Mouse (Mus musculus) embryonic facial prominence, embryonic 15.5 days (tissue): ENCODE measurements around the gene Cmpk2. TPM values are rescaled to one million over a fixed set of nuclear protein-coding genes. Genes with fewer than 3 reads are reported as not detected.
"Not testable (repeated sequence)": the region's sequence is repeated elsewhere in the genome, so short reads cannot be mapped to it uniquely, and the experiment has no call there.

ENCODE experiments used
- ATAC-seq: fragments of 200-750 bp; cut with Nextera tagmentation; 2 replicates; pipeline ENCODE4 v1.8.0; 2017; ENCODE audit warnings: low read depth, moderate TSS enrichment; ENCODE audit not compliant: insufficient number of reproducible peaks, low FRiP score, low TSS enrichment
- H3K27ac ChIP-seq: fragments of 300-500 bp; sonication (generic); replicated peaks from 2 replicates; pipeline ENCODE4 v1.5.1; 2015; ENCODE audit warnings: mild to moderate bottlenecking, inconsistent platforms
- H3K27me3 ChIP-seq: fragments of 300-500 bp; sonication (generic); 2 replicates; pipeline ENCODE4 v1.6.1; 2015; ENCODE audit warnings: inconsistent platforms
- H3K36me3 ChIP-seq: fragments of 300-500 bp; sonication (generic); 2 replicates; pipeline ENCODE4 v1.6.1; 2015; ENCODE audit warnings: mild to moderate bottlenecking, inconsistent platforms
- H3K4me1 ChIP-seq: fragments of 300-500 bp; sonication (generic); 2 replicates; pipeline ENCODE4 v1.6.1; 2015; ENCODE audit warnings: inconsistent platforms
- H3K4me2 ChIP-seq: fragments of 300-500 bp; sonication (generic); replicated peaks from 2 replicates; pipeline ENCODE4 v1.6.1; 2015; ENCODE audit warnings: mild to moderate bottlenecking, inconsistent platforms
- H3K4me3 ChIP-seq: fragments of 300-500 bp; sonication (generic); replicated peaks from 2 replicates; pipeline ENCODE4 v1.5.1; 2015; ENCODE audit warnings: mild to moderate bottlenecking, inconsistent platforms
- H3K9ac ChIP-seq: fragments of 300-500 bp; sonication (generic); 2 replicates; pipeline ENCODE4 v1.6.1; 2015; ENCODE audit warnings: inconsistent platforms
- H3K9me3 ChIP-seq: fragments of 300-500 bp; sonication (generic); replicated peaks from 2 replicates; pipeline ENCODE4 v1.6.1; 2016; ENCODE audit warnings: inconsistent platforms
- WGBS: fragments of 180-500 bp; shearing (Covaris S2); methylation state at CpG from one replicate; pipeline ENCODE4 v1.1.7; 2015; 5-methylcytosine and 5-hydroxymethylcytosine counted together
- polyA plus RNA-seq: library from polyadenylated mRNA; unstranded; fragments of >200 nt; fragmentation: Nextera tagmentation; extraction: Ambion mirVana; gene quantifications from 2 replicates; pipeline ENCODE4 v1.2.1, GENCODE M21; 2015

Cmpk2 gene
- polyA plus RNA-seq, 1 experiment from 2014 or later, result 7.5 TPM

DNA sequence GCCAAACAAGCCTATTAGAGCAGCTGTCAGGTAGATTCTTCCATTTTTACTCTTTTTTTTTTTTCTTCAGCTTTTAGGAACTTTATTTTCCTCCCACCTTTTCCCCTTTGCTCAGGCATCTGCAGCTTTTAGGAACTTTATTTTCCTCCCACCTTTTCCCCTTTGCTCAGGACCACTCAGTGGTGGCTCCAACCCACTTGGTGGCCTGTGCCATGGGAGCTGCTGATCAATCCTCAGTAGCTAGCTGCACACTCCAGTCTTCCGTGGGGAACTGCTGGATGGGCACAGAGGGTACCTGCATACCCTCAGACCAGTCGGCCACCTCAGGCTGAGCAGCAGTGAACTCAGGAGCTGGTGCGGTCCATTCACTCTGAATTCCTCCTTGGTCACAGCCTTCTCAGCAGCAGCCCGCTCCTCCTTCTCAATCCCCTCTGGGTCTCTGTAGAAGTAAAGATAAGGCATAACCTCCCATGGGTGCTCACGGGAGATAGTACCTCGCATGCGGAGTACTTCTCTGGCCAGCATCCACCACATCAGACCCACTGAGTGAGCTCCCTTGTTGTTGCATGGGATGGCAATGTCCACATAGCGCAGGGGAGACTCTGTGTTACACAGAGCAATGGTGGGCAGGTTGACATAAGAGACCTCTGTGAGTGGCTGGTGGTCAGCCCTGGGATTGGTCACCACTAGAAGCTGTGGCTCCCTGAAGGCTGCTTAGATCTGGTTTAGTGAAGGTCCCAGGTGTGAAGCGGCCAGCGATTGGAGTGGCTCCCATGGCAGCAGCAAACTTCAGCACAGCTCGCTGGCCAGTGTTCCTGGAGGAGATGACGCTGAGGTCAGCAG is 17.0 kb downstream of the Cmpk2 start:
- not testable (repeated sequence) for H3K27ac ChIP-seq, H3K9me3 ChIP-seq, H3K27me3 ChIP-seq, H3K4me2 ChIP-seq, ATAC-seq, H3K36me3 ChIP-seq, H3K4me3 ChIP-seq, H3K4me1 ChIP-seq, H3K9ac ChIP-seq
- WGBS, result 94% methylated on average over 12 of the region's 12 CpGs

DNA sequence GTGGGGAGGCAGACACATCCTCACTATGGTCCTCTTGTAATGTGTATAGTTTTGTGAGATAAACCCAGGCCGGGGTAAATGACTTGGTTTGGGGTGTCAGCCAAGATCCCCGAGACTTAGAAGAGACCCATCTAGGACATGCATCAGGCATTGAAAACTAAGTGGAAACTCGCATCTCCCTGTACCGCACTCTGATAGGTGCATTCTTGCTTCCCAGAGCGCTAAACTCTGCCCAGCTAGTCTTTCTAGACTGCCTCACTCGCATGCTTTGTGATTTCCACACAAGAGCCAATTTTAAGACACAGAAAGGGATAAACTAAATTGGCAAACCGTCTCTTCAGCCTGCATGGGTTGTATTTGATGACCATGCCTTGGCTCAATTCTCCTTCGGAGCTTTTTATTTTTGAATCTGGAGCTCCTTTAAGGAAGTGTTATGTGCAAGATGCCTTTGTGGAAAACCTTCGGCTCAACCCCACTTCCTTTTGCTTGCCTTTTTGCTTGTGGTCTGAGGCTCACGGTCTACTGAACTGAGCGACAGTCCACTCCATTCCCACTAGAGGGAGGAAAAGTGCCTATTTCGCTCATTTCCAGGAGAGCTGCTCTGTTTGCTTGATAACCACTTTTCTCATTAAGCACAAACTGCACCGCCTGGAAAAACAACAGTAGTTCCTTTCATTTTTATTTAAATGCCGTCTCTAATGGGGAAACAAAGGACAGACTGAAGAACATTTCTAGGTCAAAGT is 19.0 kb downstream of the Cmpk2 start:
- 41% methylated on average over 14 of the region's 14 CpGs for WGBS
- Histone ChIP-seq H3K27ac (no peak overlapping the region), H3K27me3 (no peaks in the 10 kb centered on the region; the same call in 1 of the 2 replicates), H3K9me3 (no peaks in the 10 kb centered on the region), H3K36me3 (no peaks in the 10 kb centered on the region), H3K9ac (no peak overlapping the region), H3K4me2 (peak overlapping the region; percentile 9; the same call in 1 of the 2 replicates), H3K4me1 (no peaks in the 10 kb centered on the region), H3K4me3 (no peak overlapping the region)
- ATAC-seq, result no peak

DNA sequence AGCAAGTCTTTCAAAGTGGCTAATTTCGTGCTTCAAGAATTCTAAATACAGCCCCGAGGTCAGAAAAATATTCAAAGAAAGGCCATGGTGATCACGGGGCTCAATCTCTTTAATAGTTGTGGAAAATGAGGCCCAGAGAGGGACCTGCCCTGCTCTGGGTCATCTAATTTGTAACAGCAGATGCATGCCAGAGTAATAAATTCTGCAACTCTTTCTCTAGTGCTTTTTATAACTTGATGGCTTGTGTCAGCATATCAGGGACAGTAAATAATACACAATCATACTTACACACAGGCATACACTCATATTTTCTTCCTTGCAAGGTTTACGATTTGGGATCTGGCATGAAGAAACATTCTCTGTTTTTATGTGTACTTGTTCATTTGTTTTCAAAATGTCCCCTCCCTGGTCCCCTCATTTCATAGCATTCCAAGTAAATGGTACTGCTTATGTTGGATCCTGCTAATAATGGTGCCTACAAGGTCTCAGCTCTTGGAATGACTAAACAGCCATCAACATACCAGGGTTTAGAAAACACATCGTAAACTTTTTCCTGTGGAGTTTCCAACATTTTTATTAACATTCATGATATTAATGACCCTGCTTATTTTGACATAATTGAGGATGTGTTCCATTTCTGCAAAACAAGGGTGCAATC is 19.7 kb downstream of the Cmpk2 start:
- no peaks in the 10 kb centered on the region for H3K36me3 ChIP-seq
- no peaks in the 10 kb centered on the region for H3K4me1 ChIP-seq
- H3K4me3 ChIP-seq, result no peak overlapping the region
- H3K9me3 ChIP-seq, result no peaks in the 10 kb centered on the region
- no peaks in the 10 kb centered on the region; the same call in 1 of the 2 replicates for H3K27me3 ChIP-seq
- no peak overlapping the region for H3K9ac ChIP-seq
- H3K27ac ChIP-seq, result no peak overlapping the region
- 33% methylated on average over 5 of the region's 5 CpGs for WGBS
- no peak for ATAC-seq
- peak overlapping the region; percentile 9; the same call in 1 of the 2 replicates for H3K4me2 ChIP-seq

DNA sequence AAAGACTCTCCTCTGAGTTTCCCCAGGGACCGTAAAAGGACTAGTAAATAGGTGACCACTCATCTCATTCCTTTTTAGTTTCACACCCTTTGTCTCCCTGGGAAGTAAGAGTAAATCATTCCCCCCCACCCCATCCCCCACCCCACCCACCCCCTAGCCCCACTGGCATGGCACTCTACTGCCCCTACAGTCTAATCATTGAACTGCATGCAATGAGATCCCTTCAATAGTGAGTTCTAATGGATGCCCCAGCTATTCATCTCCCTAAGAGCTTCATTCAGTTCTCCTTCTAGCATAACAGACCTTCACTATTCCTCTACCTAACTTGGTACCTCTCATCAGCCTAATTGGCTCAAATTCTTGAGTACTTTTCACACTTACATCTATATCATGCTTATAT is 20.9 kb downstream of the Cmpk2 start:
- H3K4me3 ChIP-seq, result no peak overlapping the region
- no peak overlapping the region for H3K9ac ChIP-seq
- H3K4me1 ChIP-seq, result no peaks in the 10 kb centered on the region
- WGBS, result 96% methylated on average over 1 of the region's 1 CpGs
- ATAC-seq, result no peak
- no peaks in the 10 kb centered on the region for H3K9me3 ChIP-seq
- H3K36me3 ChIP-seq, result no peaks in the 10 kb centered on the region
- H3K27me3 ChIP-seq, result no peaks in the 10 kb centered on the region; the same call in 1 of the 2 replicates
- H3K27ac ChIP-seq, result no peak overlapping the region
- no peak overlapping the region for H3K4me2 ChIP-seq

DNA sequence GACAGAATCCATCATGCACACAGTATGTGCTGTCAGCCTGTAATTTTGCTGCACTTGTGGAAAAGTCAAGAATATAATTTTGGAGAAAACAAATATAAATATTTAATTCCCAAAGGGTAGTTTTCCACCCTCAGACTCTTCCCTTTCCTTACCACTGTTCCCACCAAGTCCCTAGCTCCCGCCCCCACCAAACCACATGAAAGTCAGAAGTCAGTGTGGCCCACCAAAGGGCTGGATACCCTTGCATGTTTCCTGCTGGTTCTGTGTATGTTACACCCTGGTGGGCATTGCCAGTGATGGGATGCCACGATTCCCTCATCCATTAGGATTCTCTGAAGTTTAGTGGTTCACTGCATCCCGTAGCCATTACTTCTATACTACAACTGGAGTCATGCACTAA is 32.0 kb downstream of the Cmpk2 start:
- ATAC-seq, result peak; percentile 72; the same call in 1 of the 2 replicates
- no peaks in the 10 kb centered on the region for H3K36me3 ChIP-seq
- H3K27ac ChIP-seq, result no peak overlapping the region
- H3K9ac ChIP-seq, result no peak overlapping the region
- H3K4me2 ChIP-seq, result no peak overlapping the region
- H3K4me1 ChIP-seq, result no peaks in the 10 kb centered on the region
- WGBS, result 60% methylated on average over 3 of the region's 3 CpGs
- H3K9me3 ChIP-seq, result no peaks in the 10 kb centered on the region
- H3K27me3 ChIP-seq, result no peaks in the 10 kb centered on the region
- H3K4me3 ChIP-seq, result no peak overlapping the region

DNA sequence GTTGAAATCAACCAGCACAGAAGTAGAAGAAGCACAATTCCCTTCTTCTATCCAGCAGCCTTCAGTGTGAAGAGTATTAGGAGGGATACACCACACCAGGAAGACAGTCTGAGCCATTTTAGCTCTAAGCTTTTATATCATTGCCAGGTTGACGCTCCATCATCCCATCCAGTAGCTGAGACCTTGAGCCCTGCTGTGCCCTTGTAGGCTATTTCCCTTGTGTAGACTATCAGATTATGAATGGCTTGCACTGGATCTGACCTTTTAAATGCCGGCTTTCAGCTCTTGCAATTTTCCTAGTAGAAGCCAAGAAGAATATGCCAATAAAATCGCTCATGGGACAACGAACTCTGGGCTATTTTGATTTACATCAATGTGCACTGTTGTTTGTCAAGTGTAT is 42.0 kb downstream of the Cmpk2 start:
- no peak for ATAC-seq
- Histone ChIP-seq H3K9me3 (no peaks in the 10 kb centered on the region), H3K36me3 (no peaks in the 10 kb centered on the region), H3K9ac (no peak overlapping the region), H3K4me2 (no peak overlapping the region), H3K4me1 (no peaks in the 10 kb centered on the region), H3K4me3 (no peak overlapping the region), H3K27me3 (no peaks in the 10 kb centered on the region), H3K27ac (no peak overlapping the region)
- WGBS, result 91% methylated on average over 4 of the region's 4 CpGs

DNA sequence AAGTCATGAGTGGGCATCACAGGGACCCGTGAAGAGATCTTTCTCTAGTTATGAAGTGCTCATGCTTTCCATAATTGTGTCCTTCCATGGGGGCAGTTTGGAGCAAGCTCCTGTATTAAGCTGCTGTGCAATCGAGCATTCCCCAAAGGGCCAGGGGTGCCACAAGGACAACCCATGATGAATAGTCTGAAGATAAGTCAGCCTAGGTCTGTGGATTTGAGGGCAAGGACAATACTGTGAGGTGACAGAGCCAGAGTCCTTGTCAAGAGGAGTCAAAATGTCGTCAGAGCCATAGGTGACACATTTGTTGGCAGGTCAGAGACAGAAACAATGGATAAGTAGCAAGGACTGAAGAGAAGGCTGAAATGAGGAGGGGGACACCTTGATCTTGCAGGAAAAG is 49.2 kb downstream of the Cmpk2 start:
- Histone ChIP-seq H3K27ac (no peak overlapping the region), H3K4me2 (no peak overlapping the region), H3K36me3 (no peaks in the 10 kb centered on the region), H3K27me3 (no peaks in the 10 kb centered on the region), H3K4me1 (no peaks in the 10 kb centered on the region), H3K9me3 (no peaks in the 10 kb centered on the region), H3K9ac (no peak overlapping the region), H3K4me3 (no peak overlapping the region)
- no peak for ATAC-seq
- WGBS, result 87% methylated on average over 3 of the region's 3 CpGs

DNA sequence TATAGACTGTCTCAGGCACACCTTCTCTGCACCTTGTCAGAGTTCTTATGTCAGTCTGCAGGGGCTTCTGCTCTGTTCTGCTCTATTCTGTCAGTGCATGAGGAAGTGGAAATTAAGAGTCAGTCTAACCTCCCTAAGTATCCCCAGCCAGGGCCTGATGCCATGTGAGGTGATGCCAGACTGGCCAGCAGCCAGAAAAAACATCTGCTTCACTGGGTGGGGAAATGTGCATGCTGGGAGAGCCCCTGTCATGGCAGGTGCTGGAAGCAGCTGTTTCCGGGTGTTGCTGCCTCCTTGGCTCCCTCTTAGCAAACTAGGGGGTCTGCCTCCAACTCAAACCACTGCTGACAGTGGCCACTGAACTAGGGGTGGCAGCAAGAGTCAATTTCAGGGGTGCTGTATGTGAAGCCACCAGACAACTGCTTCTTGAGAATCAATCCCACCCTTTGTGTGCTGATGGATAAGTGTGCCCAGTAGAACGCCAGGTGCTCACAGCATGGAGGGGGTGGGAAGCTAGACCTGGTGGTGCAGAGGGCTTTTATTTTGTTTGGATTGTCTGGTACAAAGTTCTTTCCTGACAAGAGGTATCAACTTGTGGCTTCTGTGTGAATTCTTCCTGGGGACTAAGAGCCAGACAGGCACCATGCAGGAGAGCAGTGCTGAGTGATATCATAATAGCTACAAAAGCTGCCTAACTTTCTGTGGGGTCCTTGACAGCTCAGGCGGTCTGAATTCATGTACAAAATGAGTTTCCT is 56.1 kb downstream of the Cmpk2 start:
- ATAC-seq, result peak; percentile 74
- Histone ChIP-seq H3K9ac (no peak overlapping the region), H3K36me3 (no peaks in the 10 kb centered on the region), H3K9me3 (no peaks in the 10 kb centered on the region), H3K4me2 (no peak overlapping the region), H3K27me3 (no peaks in the 10 kb centered on the region), H3K27ac (0 out of 2 replicates have a peak overlapping the region, but pooled peaks have one; percentile 23), H3K4me3 (no peak overlapping the region), H3K4me1 (peaks cover 7% of the 10 kb centered on the region)
- WGBS, result 44% methylated on average over 3 of the region's 3 CpGs

DNA sequence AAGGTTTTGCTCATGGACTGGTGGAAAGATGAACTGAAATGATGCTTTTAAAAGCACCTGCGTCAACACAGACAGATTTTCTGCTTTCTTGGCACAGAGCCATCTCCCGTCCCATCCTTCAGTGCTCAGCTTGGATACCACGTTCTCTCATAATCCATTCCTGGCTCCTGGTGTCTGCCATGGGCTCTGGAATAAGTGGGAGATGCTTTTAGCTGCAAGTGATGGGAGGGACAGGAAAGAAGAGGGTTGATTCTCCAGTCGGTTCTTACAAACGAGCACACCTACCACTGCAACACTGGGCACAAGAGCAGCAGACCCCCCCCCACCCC is 56.7 kb downstream of the Cmpk2 start:
- H3K4me1 ChIP-seq, result peaks cover 7% of the 10 kb centered on the region
- no peaks in the 10 kb centered on the region for H3K27me3 ChIP-seq
- WGBS, result 40% methylated on average over 5 of the region's 5 CpGs
- H3K9ac ChIP-seq, result no peak overlapping the region
- H3K4me2 ChIP-seq, result no peak overlapping the region
- H3K9me3 ChIP-seq, result no peaks in the 10 kb centered on the region
- H3K36me3 ChIP-seq, result no peaks in the 10 kb centered on the region
- no peak overlapping the region for H3K4me3 ChIP-seq
- no peak for ATAC-seq
- H3K27ac ChIP-seq, result 0 out of 2 replicates have a peak overlapping the region, but pooled peaks have one; percentile 23
